Mouse (Mus musculus): Measurements from ENCODE around the gene Creb5.

GRCm38 (mm10) chr6:53462802-53463201, 175.7 kb downstream of the Creb5 start:
- TF ChIP-seq POLR2A (IDR thresholded peaks at IDR 0.05; ENCODE audit: borderline replicate concordance, extremely low read depth, low read depth, low read length), result no peak
- no peak for TF ChIP-seq CTCF (IDR thresholded peaks at IDR 0.05; ENCODE audit: insufficient read depth, low read length)

Data from lung, adult 2 months (tissue).